Mouse (Mus musculus) ES-CJ7 (cell line): ENCODE measurements around the gene Ccdc110.

Experiments
- DNase-seq: peaks from one replicate; pipeline ENCODE4 v3.0.0; 2011; ENCODE audit warnings: low read depth, low spot score

Gene Ccdc110

DNA sequence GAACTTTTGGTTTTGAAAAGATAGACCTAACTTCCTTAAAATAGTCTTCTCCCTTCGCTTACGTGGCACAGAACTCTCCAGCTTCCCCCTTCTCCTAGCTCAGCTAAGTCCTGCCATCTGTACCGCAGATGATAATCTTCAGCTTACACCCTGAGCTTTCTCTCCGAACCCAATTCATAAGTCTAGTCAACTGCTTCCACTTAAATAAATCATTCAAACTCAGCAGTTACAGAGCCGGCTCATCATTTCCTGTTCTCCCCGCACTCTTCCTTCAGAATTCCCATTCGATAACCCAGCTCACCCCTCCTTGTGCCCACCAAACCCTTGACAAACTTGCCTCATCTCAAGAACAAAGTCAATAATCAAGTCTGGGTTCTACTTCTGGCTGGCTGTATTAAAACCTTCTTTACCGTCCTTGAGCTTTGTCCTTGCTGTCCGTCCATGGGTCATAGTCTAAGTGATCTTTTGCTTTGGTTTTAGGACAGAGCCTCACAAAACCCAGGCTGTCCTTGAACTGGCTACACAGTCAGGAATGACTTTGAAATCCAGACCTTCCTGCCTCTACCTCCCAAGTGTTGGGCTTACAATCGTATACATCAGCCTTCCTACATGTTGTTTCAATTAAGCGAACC, 41.5 kb downstream of the Ccdc110 start:
- DNase-seq: no peak

DNA sequence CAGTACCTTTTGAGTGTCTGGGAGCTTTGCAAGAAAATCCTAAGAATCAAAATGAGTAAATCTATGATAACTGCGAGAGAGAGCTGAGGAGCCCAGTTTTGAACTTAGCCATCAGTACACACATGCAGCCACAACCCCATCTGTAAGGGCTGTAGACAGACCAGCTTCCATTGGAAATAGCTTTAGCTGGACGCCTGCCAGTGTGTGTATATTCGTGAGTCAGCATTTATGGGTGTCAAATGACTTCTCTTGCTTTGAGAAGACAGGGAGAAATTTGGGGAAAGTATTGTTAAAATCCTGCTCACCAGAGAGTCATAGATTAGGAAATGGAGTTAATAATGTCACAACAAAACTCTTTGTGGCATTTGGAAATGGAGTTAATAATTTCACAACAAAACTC, 52.2 kb downstream of the Ccdc110 start:
- DNase-seq: no peak

DNA sequence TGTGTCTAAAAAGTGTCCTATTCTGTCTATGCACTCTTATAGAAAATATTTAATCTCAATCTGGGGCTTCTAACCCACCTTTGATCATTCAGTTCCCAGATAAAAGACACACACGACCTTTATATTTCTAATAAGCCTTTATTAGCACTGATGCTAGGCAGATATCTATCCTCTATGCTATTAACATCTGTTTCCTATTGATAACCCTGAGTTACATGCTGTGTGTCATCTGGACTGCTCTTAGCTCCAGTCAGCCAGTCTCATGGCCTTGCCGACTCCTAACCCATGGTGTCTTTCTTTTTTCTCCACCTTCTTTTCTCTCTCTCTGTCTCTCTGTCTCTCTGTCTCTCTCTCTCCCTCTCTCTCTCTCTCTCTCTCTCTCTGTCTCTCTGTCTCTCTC, 53.8 kb downstream of the Ccdc110 start:
- no peak for DNase-seq

DNA sequence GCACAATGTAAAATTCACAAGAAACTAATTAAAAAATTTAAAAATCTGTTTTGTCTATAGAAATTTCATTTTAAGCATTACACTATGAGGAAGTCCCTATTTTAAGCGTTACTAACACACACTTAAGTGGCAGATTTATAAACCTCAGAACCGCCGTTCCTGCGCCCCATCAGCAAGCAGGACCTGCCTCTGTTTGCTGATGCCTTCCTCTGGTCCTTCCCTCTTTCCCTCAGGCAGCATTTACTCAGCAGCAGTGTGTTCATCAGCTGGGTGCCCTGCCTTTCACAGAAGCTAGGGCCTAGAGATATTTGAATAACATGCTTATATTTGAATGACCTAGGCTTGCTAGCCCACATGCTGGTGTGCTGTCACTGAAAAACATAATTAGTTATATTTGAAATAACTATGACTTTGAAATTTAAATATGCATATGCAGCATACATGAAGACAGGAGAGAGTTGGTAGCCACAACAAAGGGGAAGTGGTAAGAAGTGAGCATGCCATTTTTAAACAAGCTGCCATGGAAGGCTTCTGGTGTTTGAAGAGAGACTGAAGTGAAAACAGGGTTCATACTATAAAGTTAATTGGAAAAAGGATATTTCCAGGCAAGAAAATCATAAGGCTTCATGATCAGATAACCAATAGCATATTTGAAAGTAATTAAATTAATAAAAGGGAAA, 56.4 kb downstream of the Ccdc110 start:
- no peak for DNase-seq
